Comparison of ENCODE assay signal across 20 mouse cellular contexts in genomic region chr2:142116623-142117022, GRCm38 (mm10).
A peak's percentile ranks its signal among the peaks of the same experiment; 100 is the strongest.
DNase-seq lines count a peak whose midpoint lies in the region; ATAC-seq and TF ChIP-seq lines count a peak whose summit lies in the region.
"Had no signal": no experiment of that assay in that cellular context is flagged by ENCODE, and none has a peak within 500 bp of the region (broad histone marks: within the 10 kb centered on the region; RNA-seq: fewer than 3 reads in every experiment).

No protein-coding gene starts in this region.

- peak; percentile 98 for TF ChIP-seq EP300 in lung, postnatal 0 days (IDR thresholded peaks at IDR 0.05)

- H3K36me3 ChIP-seq in lung, postnatal 0 days (ENCODE audit: insufficient read depth, low read length), result no peaks in the 10 kb centered on the region
- no peaks in the 10 kb centered on the region for H3K36me3 ChIP-seq in neural tube, embryonic 15.5 days
- no peaks in the 10 kb centered on the region for H3K36me3 ChIP-seq in midbrain, embryonic 13.5 days
- H3K36me3 ChIP-seq: forebrain, embryonic 15.5 days; heart, embryonic 15.5 days; hindbrain, embryonic 13.5 days had no signal

- H3K9me3 ChIP-seq in lung, postnatal 0 days (ENCODE audit: low read length), result no peaks in the 10 kb centered on the region
- H3K9me3 ChIP-seq in neural tube, embryonic 15.5 days (replicated peaks), result no peaks in the 10 kb centered on the region
- no peaks in the 10 kb centered on the region for H3K9me3 ChIP-seq in midbrain, embryonic 13.5 days
- H3K9me3 ChIP-seq: forebrain, embryonic 15.5 days; heart, embryonic 15.5 days; hindbrain, embryonic 13.5 days had no signal

- DNase-seq in forelimb bud, embryonic 11.5 days (ENCODE audit: low read depth, low spot score), result peak; percentile 13
- DNase-seq in lung, adult 2 months, result peak; percentile 23
- DNase-seq in lung, postnatal 0 days (ENCODE audit: low spot score), result peak; percentile 88
- peak; percentile 73 for DNase-seq in lung, postnatal 36 days
- no peak for DNase-seq in spleen, adult 12 weeks (ENCODE audit: low spot score)
- DNase-seq: adrenal gland, adult 2 months; adrenal gland, postnatal 25 days; cerebellum, adult 18-20 months; cerebellum, adult 9-11 months; gastrocnemius, postnatal 14 days; heart, adult 2 months; heart, postnatal 14 days had no signal

- no peak for TF ChIP-seq CTCF in lung, adult 2 months (IDR thresholded peaks at IDR 0.05; ENCODE audit: insufficient read depth, low read length)
- no peak for TF ChIP-seq CTCF in lung, postnatal 0 days (IDR thresholded peaks at IDR 0.05)

- H3K27me3 ChIP-seq in lung, postnatal 0 days (replicated peaks; ENCODE audit: insufficient read depth, low read length), result no peaks in the 10 kb centered on the region
- no peaks in the 10 kb centered on the region for H3K27me3 ChIP-seq in neural tube, embryonic 15.5 days (replicated peaks)
- H3K27me3 ChIP-seq in midbrain, embryonic 13.5 days, result no peaks in the 10 kb centered on the region
- H3K27me3 ChIP-seq: CH12.LX; forebrain, embryonic 15.5 days; hindbrain, embryonic 13.5 days had no signal

- ATAC-seq in lung, postnatal 0 days, result peak; percentile 98
- no peak for ATAC-seq in neural tube, embryonic 15.5 days (ENCODE audit: low FRiP score)
- no peak for ATAC-seq in midbrain, embryonic 13.5 days
- ATAC-seq: forebrain, embryonic 15.5 days; Patski had no signal

- no peaks in the 10 kb centered on the region for H3K4me1 ChIP-seq in lung, adult 2 months (ENCODE audit: control insufficient read depth, insufficient read depth, low read length)
- no peaks in the 10 kb centered on the region for H3K4me1 ChIP-seq in lung, postnatal 0 days (ENCODE audit: insufficient read depth, low read depth, low read length)
- H3K4me1 ChIP-seq in neural tube, embryonic 15.5 days, result no peaks in the 10 kb centered on the region
- no peaks in the 10 kb centered on the region for H3K4me1 ChIP-seq in midbrain, embryonic 13.5 days (replicated peaks)
- H3K4me1 ChIP-seq: forebrain, embryonic 15.5 days; heart, embryonic 15.5 days; hindbrain, embryonic 13.5 days had no signal

- no peak overlapping the region; the same call in 1 of the 2 replicates for H3K27ac ChIP-seq in lung, postnatal 0 days (ENCODE audit: low read length)
- no peak overlapping the region for H3K27ac ChIP-seq in neural tube, embryonic 15.5 days (replicated peaks)
- H3K27ac ChIP-seq in midbrain, embryonic 13.5 days, result no peak overlapping the region
- H3K27ac ChIP-seq: forebrain, embryonic 15.5 days; heart, adult 2 months; heart, embryonic 15.5 days; hindbrain, embryonic 13.5 days had no signal

- no peak for TF ChIP-seq POLR2A in lung, adult 2 months (IDR thresholded peaks at IDR 0.05; ENCODE audit: borderline replicate concordance, extremely low read depth, low read depth, low read length)

- WGBS in lung, adult 2 months, result 60% methylated on average over 1 of the region's 1 CpGs
- WGBS in lung, postnatal 0 days, result 60% methylated on average over 1 of the region's 1 CpGs
- 94% methylated on average over 1 of the region's 1 CpGs for WGBS in neural tube, embryonic 15.5 days
- WGBS in midbrain, embryonic 13.5 days, result 93% methylated on average over 1 of the region's 1 CpGs

- no peak overlapping the region for H3K4me2 ChIP-seq in lung, postnatal 0 days (replicated peaks; ENCODE audit: low read depth, low read length)
- H3K4me2 ChIP-seq in neural tube, embryonic 15.5 days, result no peak overlapping the region
- H3K4me2 ChIP-seq in midbrain, embryonic 13.5 days (replicated peaks), result no peak overlapping the region
- H3K4me2 ChIP-seq: forebrain, embryonic 15.5 days; heart, embryonic 11.5 days; heart, embryonic 15.5 days; hindbrain, embryonic 13.5 days had no signal

- H3K9ac ChIP-seq in lung, postnatal 0 days (replicated peaks; ENCODE audit: low read depth), result no peak overlapping the region
- H3K9ac ChIP-seq in neural tube, embryonic 15.5 days (replicated peaks), result no peak overlapping the region
- no peak overlapping the region for H3K9ac ChIP-seq in midbrain, embryonic 13.5 days (replicated peaks)
- H3K9ac ChIP-seq: forebrain, embryonic 15.5 days; heart, embryonic 15.5 days; hindbrain, embryonic 13.5 days had no signal

- no peak overlapping the region for H3K4me3 ChIP-seq in lung, adult 2 months (replicated peaks; ENCODE audit: extremely low read depth, low read depth, low read length)
- H3K4me3 ChIP-seq in lung, postnatal 0 days (ENCODE audit: low read depth, low read length), result no peak overlapping the region
- H3K4me3 ChIP-seq in neural tube, embryonic 15.5 days (replicated peaks), result no peak overlapping the region
- no peak overlapping the region for H3K4me3 ChIP-seq in midbrain, embryonic 13.5 days (replicated peaks)
- H3K4me3 ChIP-seq: forebrain, embryonic 15.5 days; heart, adult 2 months; heart, embryonic 15.5 days; hindbrain, embryonic 13.5 days had no signal
